Mouse (Mus musculus) limb, embryonic 13.5 days (tissue): ENCODE results near the gene Cd59b. TPM values are rescaled to one million over a fixed set of nuclear protein-coding genes. Genes with fewer than 3 reads are reported as not detected.

Source experiments
- ATAC-seq: fragments of 200-750 bp; cut with Nextera tagmentation; 2 replicates; pipeline ENCODE4 v1.8.0; 2017; ENCODE audit warnings: low read depth, moderate number of reproducible peaks, moderate TSS enrichment; ENCODE audit not compliant: low FRiP score
- H3K27ac ChIP-seq: fragments of 300-500 bp; sonication (generic); 2 replicates; pipeline ENCODE4 v1.5.1; 2015; ENCODE audit warnings: inconsistent platforms, mild to moderate bottlenecking, moderate library complexity
- H3K27me3 ChIP-seq: fragments of 300-500 bp; sonication (generic); 2 replicates; pipeline ENCODE4 v1.6.1; 2015; ENCODE audit warnings: mild to moderate bottlenecking, inconsistent platforms
- H3K36me3 ChIP-seq: fragments of 300-500 bp; sonication (generic); 2 replicates; pipeline ENCODE4 v1.6.1; 2015; ENCODE audit warnings: inconsistent platforms, mild to moderate bottlenecking, moderate library complexity
- H3K4me1 ChIP-seq: fragments of 300-500 bp; sonication (generic); 2 replicates; pipeline ENCODE4 v1.6.1; 2015; ENCODE audit warnings: inconsistent platforms
- H3K4me2 ChIP-seq: fragments of 300-500 bp; sonication (generic); replicated peaks from 2 replicates; pipeline ENCODE4 v1.6.1; 2015; ENCODE audit warnings: inconsistent platforms, mild to moderate bottlenecking, moderate library complexity
- H3K4me3 ChIP-seq: fragments of 300-500 bp; sonication (generic); 2 replicates; pipeline ENCODE4 v1.5.1; 2015; ENCODE audit warnings: moderate library complexity, mild to moderate bottlenecking, inconsistent platforms
- H3K9ac ChIP-seq: fragments of 300-500 bp; sonication (generic); 2 replicates; pipeline ENCODE4 v1.6.1; 2015; ENCODE audit warnings: mild to moderate bottlenecking, inconsistent platforms
- H3K9me3 ChIP-seq: fragments of 300-500 bp; sonication (generic); 2 replicates; pipeline ENCODE4 v1.6.1; 2016; ENCODE audit warnings: inconsistent platforms
- WGBS: fragments of 180-500 bp; shearing (Covaris S2); methylation state at CpG from one replicate; pipeline ENCODE4 v1.1.7; 2015; 5-methylcytosine and 5-hydroxymethylcytosine counted together
- polyA plus RNA-seq: library from polyadenylated mRNA; unstranded; fragments of >200 nt; fragmentation: Nextera tagmentation; extraction: Ambion mirVana; gene quantifications from 2 replicates; pipeline ENCODE4 v1.2.1, GENCODE M21; 2015

Gene Cd59b
- polyA plus RNA-seq, 1 experiment from 2014 or later = 3.7 TPM

DNA sequence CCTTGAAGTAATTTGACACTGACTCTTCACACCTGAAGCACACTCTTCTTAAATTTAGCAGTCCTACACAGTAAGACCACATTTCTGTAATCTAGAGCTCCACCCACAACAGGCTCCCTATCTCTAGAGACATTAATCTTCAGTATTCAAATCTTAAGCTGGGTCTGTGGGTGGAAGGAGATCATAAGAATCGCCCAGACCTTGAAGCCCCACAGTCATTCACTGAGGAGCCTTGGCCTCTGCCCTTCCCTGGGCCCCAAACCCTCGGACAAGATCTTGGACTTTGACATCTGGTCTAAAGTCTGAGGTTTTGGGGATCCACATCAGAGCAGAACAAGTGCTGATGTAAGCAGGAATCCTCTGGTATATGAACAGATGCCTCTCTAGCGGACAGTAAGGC, 53.9 kb downstream of the Cd59b start:
- no peak overlapping the region for H3K27ac ChIP-seq
- H3K4me3 ChIP-seq = peak overlapping the region; percentile 68
- H3K27me3 ChIP-seq = peaks cover 30% of the 10 kb centered on the region
- 40% methylated on average over 3 of the region's 3 CpGs for WGBS
- no peak overlapping the region for H3K9ac ChIP-seq
- H3K4me2 ChIP-seq = peak overlapping the region; percentile 98
- no peak for ATAC-seq
- peaks cover 11% of the 10 kb centered on the region for H3K4me1 ChIP-seq
- H3K9me3 ChIP-seq = no peaks in the 10 kb centered on the region
- H3K36me3 ChIP-seq = no peaks in the 10 kb centered on the region

DNA sequence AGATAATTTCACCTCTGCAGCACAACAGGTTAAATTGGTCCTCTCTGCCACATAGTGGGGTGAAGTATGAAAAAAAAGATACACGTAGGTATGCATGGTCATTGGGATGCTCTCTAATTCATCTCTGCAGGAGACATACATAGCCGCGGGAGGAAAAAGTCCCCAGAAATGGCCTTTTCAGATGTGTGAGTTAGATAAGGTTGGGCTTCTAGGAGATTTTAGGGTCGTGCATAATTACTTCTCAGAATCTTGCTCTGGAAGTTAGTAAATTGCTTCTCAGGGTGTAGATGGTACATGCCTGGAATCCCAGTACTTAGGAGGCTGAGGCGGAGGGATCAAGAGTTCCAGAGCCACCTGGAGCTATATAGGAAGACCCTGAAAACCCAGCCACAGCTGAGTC, 54.4 kb downstream of the Cd59b start:
- H3K4me3 ChIP-seq = no peak overlapping the region
- no peak overlapping the region for H3K9ac ChIP-seq
- peaks cover 11% of the 10 kb centered on the region for H3K4me1 ChIP-seq
- no peak overlapping the region for H3K4me2 ChIP-seq
- no peaks in the 10 kb centered on the region for H3K9me3 ChIP-seq
- peaks cover 30% of the 10 kb centered on the region for H3K27me3 ChIP-seq
- 67% methylated on average over 5 of the region's 5 CpGs for WGBS
- no peak for ATAC-seq
- no peaks in the 10 kb centered on the region for H3K36me3 ChIP-seq
- H3K27ac ChIP-seq = no peak overlapping the region

DNA sequence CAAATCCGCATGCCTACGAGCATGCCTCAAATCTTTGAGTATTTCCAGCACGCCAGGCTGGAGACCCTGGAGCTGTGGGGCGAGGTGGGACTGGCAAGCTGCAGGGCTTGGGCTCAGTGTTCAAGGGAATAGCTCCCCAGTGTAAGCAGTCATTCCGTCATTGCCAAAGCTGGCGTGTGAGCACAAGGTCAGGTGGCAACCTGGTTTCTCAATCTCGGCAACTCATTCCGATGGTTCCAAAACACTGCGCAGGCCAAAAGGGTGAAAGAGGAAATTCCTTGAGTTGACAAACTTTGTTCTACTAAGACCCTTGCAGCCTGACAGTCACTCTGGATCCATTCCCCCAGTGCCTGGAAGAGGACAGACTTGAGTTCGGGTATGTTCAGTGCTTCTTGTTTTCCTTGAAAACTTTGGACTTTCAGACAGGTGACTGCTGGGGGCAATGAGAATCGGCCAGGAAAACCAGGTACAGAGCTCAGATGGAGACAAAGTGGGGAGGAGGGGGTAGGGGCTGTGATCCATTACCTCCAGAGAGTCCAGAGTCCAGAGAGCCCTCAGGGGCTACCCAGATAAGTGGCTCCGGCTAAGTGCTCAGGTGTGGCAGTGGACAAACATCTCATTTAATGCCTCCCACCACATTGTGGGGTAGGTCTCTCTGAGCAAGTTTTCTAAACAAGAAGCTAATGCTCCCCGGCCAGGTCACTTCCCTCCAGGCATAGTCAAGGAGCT, 59.3 kb downstream of the Cd59b start:
- Histone ChIP-seq H3K9ac (no peak overlapping the region), H3K4me2 (no peak overlapping the region), H3K27ac (no peak overlapping the region), H3K9me3 (no peaks in the 10 kb centered on the region), H3K27me3 (peaks cover 24% of the 10 kb centered on the region), H3K4me1 (no peaks in the 10 kb centered on the region), H3K36me3 (no peaks in the 10 kb centered on the region), H3K4me3 (no peak overlapping the region)
- ATAC-seq = no peak
- 81% methylated on average over 13 of the region's 13 CpGs for WGBS

DNA sequence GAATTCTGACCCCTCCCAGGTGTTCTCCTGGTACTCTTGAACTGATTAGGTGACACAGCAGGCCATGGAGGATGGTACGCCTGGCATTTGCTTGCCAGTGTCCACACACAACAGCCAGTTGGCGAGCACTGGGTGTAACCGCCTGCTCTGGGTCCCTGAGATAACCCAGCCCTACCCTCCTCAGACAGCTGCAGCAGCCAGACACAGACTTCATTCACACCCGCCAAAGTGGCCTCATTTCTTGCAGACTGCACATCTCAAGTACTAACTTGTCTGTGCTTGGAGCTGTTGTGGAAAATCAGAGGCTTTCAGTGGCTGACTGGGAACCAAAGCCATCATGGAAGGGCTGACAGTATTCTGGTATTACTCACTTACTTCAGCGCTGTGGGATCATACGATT, 60.5 kb downstream of the Cd59b start:
- Histone ChIP-seq H3K4me1 (no peaks in the 10 kb centered on the region), H3K9ac (no peak overlapping the region), H3K36me3 (no peaks in the 10 kb centered on the region), H3K4me3 (no peak overlapping the region), H3K27me3 (peaks cover 14% of the 10 kb centered on the region), H3K9me3 (no peaks in the 10 kb centered on the region), H3K4me2 (no peak overlapping the region), H3K27ac (no peak overlapping the region)
- WGBS = 72% methylated on average over 6 of the region's 6 CpGs
- no peak for ATAC-seq

DNA sequence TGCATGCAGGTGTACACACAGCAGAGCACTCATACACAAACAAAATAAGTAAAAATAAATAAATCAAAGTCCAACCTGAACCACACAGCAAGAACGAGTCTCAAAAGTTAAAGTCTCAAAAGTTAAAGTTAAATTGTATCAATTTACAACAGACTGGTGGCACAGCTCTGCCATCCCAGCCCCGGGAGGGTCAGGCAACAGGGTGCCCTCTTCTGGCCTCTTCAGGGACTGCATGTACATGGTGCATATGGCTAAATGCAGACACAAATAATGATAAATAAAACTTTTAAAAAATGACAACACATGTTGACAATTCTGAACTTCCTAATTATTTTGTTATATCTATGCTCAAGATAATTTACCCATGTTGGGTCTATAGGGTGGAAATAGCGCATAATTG, 61.3 kb downstream of the Cd59b start:
- H3K27me3 ChIP-seq = peaks cover 7% of the 10 kb centered on the region
- H3K36me3 ChIP-seq = no peaks in the 10 kb centered on the region
- 59% methylated on average over 3 of the region's 3 CpGs for WGBS
- no peak overlapping the region for H3K4me2 ChIP-seq
- no peaks in the 10 kb centered on the region for H3K9me3 ChIP-seq
- H3K27ac ChIP-seq = no peak overlapping the region
- H3K4me3 ChIP-seq = no peak overlapping the region
- H3K4me1 ChIP-seq = no peaks in the 10 kb centered on the region
- no peak for ATAC-seq
- no peak overlapping the region for H3K9ac ChIP-seq

DNA sequence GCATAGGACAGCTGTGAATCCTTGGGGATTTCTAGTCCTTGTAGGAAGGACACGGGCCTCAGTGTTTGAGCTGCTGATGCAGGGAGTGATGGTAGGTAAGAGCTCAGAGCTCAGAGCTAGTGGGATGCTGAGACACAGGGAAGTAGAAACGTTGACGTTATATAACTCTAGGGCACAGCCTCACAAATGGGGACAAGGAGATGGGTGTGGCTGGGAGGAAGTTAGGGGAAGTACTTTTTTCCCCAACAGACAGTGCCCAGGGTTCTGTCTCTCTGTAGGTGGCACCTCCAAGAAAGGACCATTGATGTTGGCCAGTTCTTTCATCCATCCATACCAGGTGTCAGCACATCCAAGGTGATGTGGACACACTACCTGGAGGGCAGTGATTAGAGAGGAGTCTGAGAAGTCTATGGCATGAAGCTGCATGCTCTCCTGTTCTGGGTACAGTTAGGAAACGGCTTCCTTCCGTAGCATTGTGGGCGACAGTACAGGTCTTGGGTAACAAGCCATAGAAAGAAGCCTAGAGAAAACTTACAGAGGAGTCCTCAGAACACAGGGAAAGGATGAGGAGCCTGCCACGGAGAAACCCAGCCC, 62.7 kb downstream of the Cd59b start:
- Histone ChIP-seq H3K27me3 (peaks cover under 1% of the 10 kb centered on the region; the same call in 1 of the 2 replicates), H3K36me3 (no peaks in the 10 kb centered on the region), H3K27ac (no peak overlapping the region), H3K4me2 (no peak overlapping the region), H3K9me3 (no peaks in the 10 kb centered on the region), H3K4me3 (no peak overlapping the region), H3K4me1 (no peaks in the 10 kb centered on the region), H3K9ac (no peak overlapping the region)
- ATAC-seq = no peak
- 77% methylated on average over 7 of the region's 7 CpGs for WGBS

DNA sequence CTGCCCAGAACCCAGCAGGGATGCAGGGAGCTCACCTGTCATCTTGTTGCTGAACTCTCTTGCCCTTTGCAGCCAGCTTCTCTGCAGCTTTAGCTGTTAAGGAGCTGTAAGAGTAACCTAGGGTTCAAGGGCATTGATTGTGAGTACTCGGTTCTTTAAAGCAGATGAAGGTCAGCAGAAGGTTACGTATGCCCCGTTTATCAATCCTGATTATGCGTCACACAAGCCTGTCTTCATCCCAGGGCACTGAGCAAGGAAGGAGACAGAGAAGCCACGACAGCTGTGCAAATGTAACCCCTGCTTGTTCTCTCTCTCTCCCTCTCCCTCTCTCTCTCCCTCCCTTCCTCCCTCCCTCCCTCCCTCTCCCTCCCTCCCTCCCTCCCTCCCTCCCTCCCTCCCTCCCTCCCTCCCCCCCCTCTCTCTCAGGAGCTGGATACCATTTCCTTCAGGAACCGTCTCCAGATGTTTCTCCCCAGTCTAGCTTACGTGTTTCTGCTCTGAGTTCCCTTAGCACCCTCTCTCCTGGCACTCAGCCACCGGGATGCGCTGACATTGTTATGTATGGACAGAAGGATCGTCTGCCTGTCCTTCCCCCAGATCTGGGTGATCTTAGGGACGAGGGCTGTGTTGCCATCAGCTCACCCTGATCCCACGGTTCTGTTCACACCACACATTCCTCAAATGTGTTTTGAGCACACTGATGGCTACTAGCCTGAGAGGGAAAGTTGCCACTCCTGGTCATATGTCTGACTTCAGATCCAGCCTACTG, 63.6 kb downstream of the Cd59b start:
- no peak overlapping the region for H3K27ac ChIP-seq
- no peak overlapping the region for H3K4me2 ChIP-seq
- no peak overlapping the region for H3K9ac ChIP-seq
- H3K27me3 ChIP-seq = no peaks in the 10 kb centered on the region
- no peaks in the 10 kb centered on the region for H3K9me3 ChIP-seq
- no peak overlapping the region for H3K4me3 ChIP-seq
- no peaks in the 10 kb centered on the region for H3K4me1 ChIP-seq
- 33% methylated on average over 12 of the region's 12 CpGs for WGBS
- ATAC-seq = no peak
- H3K36me3 ChIP-seq = no peaks in the 10 kb centered on the region

DNA sequence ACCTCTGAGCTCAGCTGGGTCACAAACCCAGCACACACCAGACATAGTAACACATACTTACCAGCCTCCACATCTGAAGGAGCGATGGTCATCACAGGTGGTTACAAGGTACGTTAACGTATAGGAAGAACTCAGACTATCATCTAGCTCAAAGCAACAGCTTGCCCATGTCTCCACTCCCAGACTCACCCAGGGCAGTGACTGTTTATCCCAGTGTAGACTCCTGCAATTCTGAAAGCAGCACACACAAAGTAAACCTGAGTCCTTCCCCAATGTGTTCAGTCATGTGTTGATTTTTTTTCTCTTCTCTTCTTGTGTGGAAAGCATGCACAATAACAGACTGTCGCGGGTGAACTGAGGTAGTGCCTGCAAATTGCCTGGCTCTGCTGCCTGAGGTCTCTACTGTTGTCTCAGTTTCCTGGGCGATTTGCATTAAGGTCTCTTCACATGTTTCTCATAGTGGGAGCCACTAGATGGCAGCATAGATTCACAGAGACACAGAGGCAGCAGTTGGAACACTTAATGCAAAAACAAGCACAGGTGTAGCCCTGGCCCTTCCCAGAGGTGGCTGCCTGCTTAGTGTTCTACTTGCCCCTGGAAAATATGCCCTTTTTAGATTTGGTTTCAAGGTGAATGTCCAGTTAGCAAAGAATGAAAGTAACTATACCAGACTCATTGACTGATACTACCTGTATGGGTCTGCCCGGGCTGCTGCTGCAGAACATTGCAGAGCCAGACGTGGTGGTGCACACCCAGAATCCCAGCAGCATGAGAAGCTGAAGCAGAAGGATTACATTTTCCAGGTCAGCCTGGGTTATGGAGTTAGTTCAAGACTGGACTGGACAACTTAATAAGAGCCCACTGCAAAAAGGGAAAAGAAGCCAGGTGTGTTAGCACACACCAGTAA, 64.8 kb downstream of the Cd59b start:
- H3K9ac ChIP-seq = no peak overlapping the region

DNA sequence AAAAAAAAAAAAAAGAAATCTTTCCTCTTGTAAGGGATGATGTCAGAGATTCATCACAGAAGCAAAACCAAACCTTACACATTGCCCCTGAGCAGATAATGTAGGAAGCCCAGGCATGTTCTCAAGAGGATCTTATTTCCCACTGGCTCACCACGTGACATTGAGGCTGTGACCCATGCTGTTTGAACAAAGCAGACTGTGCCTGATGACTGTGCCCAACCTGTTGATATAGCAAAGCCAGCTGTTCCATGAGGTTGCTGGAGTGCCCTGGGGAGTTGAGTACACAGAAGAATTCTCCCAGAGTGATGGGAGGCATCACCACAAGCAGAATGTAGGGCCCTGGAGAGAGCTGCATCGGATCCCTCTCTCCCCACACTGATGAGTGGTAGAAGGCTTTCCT, 66.3 kb downstream of the Cd59b start:
- 70% methylated on average over 2 of the region's 2 CpGs for WGBS
- H3K9ac ChIP-seq = no peak overlapping the region
- H3K36me3 ChIP-seq = no peaks in the 10 kb centered on the region
- H3K9me3 ChIP-seq = no peaks in the 10 kb centered on the region
- no peak for ATAC-seq
- H3K27ac ChIP-seq = no peak overlapping the region
- no peak overlapping the region for H3K4me2 ChIP-seq
- H3K27me3 ChIP-seq = no peaks in the 10 kb centered on the region
- H3K4me1 ChIP-seq = no peaks in the 10 kb centered on the region
- no peak overlapping the region for H3K4me3 ChIP-seq

More for the DNA sequence above, 64.8 kb downstream of the Cd59b start:
- peak; percentile 68; the same call in 1 of the 2 replicates for ATAC-seq
- Histone ChIP-seq H3K27ac (no peak overlapping the region), H3K9me3 (no peaks in the 10 kb centered on the region), H3K4me1 (no peaks in the 10 kb centered on the region), H3K27me3 (no peaks in the 10 kb centered on the region), H3K36me3 (no peaks in the 10 kb centered on the region), H3K4me2 (no peak overlapping the region), H3K4me3 (no peak overlapping the region)
- 44% methylated on average over 8 of the region's 8 CpGs for WGBS
